Mouse (Mus musculus): ENCODE results near the gene Tmem185b.

GRCm38 (mm10) chr1:119540836-119541557 lies 15.0 kb downstream of the Tmem185b start:
- no peak for TF ChIP-seq CTCF (IDR thresholded peaks at IDR 0.05; ENCODE audit: low read depth, low read length)
- TF ChIP-seq GATA1 (IDR thresholded peaks at IDR 0.05; ENCODE audit: borderline replicate concordance, low read length) = no peak
- no peak for TF ChIP-seq POLR2AphosphoS5 (IDR thresholded peaks at IDR 0.05; ENCODE audit: insufficient replicate concordance, low read depth, low read length)

Measured in G1E (cell line).